Mouse (Mus musculus) 416B (cell line): ENCODE measurements at regions not wholly inside any gene's neighbourhood (a gene's known extent, or its start where the extent isn't known, plus 50 kb on each side); places are given as distances from the start of the nearest gene placed in this dataset.
A peak's percentile ranks its signal among the peaks of the same experiment; 100 is the strongest.
"Not testable (repeated sequence)": the region's sequence is repeated elsewhere in the genome, so short reads cannot be mapped to it uniquely, and the experiment has no call there.

Experiments
- DNase-seq: peaks from one replicate; pipeline ENCODE4 v3.0.0; 2011; ENCODE audit warnings: low read depth

DNA sequence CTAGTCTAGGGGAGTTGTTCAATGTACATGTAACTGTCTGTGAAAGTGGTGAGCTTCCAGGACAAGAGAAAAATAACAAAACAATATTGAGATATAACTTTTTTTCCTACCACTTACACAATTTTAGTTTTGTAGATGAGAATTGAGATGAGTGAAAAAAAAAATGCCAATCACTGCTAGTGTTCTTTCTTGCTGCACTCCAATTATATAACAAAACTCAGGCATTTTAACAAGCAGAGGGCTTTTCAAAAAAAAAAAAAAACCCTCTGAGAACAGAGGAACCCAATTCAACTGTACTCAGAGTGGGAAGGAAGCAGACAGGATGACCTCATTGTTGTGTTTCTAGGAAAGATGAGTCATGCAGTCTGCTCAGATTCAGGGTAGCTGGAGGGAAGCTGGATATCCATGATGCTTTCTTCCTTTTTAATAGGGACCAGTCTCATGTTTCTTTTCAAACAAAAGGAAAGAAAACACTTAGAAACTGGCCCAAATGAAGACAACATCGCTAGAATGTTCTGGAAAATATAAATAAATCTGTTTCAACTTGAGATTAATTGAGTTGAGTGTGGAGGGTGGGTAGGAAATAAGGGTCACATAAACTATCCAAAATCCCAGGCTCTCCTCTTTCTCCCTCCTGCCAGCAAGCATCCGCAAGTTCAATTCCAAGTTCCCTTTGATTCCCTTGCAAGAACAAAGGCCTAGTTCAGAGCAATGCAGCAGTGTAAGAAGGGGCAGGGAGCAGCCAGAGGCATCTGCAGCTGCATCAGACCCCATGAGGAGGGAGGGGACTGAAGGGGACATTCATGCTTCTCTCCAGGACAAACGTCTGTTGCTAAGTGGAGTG is 250.6 kb downstream of the Trib2 start:
- peak; percentile 46 for DNase-seq

DNA sequence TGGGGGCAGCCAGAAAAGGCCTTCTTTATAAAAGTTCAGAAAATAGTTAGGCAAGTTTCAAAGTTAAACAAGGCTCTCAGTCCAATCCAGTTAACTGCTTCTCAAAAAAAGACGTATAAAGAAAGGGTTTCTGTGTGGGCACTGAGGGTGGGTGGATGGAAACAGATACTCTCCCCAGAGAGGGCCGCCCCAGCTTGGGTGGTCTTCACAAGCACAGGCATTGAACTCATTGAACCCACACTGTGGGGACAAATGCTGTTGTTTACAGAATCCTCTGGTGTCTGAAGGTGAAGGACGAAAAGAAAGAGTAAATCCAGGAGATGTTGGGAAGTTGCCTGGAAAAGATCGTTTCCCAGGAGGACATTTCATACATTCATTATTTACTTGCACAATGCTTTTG is 253.9 kb downstream of the Trib2 start:
- DNase-seq: no peak

DNA sequence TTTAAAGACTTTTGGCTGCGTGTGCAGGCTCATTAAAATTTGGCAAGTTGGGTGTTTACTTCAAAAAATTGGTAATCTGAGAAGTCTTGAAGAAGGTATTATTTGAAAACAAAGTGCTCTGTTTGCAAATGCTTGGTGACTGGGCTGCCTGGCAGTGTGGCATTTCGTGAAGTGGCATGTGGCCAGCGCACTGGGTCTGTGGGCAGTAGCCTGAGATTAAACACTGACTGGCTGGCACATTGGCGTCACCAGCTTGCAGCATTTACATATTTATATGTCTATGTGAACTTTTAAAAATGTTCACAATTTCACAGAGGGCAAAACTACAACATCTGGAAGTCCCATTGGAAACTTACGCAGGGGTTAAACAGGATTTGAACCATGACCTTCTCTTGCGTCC is 261.3 kb downstream of the Trib2 start:
- DNase-seq: no peak

DNA sequence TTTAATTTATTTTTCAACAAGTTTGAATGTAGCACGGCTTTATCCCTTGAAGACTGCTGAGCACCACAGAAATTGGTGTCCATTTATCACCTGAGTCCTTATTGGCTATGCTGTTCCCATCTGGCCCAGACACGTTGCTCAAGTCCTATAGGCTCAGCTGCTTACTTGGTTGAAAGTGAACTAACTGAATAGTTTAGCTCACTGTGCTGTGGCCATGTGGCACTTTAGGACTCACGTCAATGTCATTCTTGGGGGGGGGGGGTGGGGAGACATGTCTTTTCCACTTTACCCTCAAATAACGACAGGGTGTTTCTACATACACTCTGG is 263.1 kb downstream of the Trib2 start:
- no peak for DNase-seq

DNA sequence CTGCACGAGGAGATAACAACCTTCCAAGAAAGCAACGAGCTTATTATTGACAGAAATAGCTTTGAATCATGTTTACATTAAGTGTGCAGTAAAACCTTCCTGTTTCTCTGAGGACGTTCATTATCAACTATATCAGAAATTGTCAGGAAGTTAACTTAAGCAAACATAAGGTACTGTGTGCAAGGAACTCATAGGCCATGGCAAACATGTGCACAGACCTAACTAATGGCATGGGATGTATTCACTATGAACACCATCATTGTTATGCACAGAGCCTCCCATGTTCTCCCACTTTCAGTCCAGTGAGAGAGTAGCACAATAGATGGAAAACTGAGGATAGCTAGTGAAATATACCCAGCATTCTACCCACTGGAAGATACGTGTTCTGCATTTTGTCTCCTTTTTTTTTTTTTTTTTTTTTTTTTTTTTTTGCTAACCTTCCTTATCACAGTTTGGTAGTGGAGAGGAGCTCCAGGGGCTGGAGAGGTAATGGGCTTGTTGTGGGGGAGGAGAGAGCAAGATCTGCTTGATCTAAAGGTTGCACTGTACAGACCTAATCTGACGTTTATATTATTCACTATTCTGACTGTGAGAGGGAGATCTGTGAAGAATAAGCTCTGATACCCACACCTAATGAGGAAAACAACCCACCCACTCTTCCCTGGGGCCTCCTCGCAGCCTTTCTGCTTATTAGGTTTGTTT is 263.6 kb downstream of the Trib2 start:
- DNase-seq: no peak

DNA sequence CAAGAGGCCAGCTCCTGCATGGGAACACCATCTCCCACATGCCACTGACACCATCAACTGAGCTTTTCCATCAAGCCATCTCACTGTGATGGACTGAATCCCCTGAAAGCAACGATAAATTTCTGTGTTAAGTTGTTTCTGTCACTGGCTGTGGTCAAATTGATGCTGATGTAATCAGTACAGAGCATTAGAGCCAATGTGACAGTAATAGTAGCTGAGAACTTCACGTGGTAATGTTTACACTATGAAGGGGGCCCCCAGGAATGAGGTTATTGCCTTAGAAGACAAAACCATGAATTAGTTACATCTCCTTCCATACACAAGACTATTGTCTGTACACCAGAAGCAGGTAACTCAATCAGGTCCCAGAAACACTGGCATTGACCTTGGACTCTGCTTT is 264.5 kb downstream of the Trib2 start:
- no peak for DNase-seq

DNA sequence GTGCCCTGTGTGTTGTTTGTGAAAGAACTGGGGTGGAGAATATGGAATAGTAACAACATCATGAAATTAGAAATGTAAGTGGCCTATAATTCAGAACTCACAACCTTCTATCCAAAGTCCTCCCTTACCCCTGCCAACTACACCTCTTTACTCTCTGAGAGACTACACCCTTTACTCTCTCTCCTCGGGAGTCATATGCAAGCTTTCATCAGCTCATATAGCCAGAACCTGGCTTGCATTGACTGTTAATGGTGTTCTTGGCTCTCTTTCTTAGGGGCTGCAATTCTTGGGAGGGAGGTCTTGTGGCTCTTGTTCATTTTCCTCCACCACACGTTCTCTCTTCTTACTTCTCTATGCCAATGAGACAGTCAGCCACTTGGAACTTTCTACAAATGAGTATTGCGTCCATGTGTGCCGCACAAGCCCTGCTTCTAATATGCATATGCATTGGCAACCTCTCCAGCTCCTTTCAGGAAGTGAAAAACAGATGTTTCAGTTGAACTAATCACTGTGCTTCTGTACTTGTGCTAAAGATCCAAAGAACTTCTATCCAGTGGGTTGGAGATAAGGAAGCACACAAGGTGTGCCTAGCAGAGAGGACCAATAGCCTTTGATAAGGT is 265.3 kb downstream of the Trib2 start:
- DNase-seq: no peak

DNA sequence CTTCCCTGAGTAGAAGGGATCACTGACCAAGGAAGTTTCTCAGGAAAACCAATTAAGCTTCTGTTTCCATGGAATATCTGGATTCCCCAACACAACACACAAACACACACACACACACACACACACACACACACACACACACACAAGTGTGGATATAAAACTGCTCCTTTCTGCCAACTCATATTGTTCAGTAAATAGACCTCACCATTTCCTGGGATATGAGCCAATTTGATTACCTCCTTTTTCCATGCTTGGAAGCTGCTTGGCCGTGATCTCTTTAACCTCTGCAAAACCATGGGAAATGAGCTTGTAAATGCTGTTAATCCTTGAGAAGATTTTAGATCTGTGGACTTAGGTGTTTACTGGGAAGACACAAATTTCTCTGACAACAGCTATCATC is 272.4 kb downstream of the Trib2 start:
- no peak for DNase-seq

DNA sequence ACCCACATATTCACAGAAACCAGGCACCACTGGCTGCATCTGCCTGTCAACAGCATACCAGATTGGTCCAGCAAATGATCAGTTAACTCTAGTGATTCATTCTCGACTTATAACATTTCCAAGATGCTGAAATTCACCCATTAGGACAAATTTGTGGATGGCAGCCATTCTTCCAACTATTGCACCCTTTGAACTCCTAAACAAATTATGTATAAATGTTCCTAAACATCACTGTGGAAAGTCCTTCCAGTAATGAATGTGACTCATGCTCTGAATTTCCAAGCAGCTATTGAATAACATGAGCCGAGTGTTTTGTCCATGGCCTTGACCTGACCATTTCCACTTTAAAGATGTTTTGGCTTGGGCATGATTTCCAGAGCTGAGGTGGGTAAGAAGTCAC is 274.2 kb downstream of the Trib2 start:
- DNase-seq: no peak

DNA sequence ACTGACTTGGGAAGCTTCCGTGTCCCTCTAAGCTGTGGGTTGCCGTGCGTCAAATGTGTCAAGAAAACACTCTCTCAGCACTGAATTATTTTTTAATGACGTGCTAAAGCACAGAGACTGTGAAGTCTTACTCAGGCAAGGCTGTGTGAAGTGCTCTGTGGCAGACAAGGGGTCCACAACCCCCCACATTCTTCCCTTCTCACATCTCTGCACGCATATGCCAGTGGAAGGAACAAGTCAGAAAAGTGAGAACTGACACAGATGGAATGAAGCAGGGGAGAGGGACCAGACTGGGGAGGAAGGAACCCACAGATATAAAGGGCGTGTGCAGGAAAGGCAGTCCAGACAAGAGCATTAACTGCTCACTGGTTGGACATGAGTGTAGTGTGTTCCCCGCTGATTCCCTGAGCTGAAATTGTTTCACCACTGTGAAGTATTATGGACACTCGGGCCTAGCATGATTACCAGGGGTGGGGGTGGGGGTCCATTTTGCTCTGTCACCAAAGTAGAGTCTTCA is 279.8 kb downstream of the Trib2 start:
- DNase-seq: no peak

DNA sequence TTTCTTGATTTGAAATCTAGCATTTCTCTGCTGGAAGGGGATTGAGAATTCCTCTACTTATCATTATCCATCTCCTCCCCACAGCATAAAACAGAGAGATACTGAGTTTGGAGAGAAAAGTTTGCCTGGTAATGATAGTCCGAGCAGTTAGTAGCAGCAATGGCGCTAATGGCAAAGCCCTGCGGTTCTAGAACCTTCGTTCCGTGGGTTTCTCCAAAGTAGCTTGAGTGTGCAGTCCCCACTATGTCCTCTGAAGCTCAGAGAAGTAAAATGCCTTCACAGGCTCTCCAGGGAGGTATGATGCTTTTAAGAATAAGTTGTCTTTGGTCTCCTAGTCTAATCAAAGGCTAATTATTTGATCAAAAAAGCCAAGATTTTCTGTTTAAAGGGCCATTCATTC is 280.5 kb downstream of the Trib2 start:
- no peak for DNase-seq

DNA sequence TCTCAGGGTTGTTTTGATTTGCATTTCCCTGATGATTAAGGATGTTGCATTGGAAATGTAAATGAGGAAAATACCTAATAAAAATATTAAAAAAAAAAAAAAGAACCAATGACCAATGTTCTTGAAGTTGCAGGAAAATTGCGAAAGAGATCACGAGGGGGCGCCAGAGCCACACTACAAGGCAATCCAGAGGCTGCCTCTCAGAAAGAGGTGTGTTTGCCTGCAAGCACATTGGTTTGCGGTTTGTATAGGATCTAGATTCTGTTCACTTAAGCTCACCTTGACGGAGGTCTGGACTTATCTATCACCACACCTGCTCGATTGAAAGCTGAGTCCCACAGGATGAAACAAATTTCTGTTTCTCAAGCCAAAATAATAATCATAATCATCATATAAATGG is 280.9 kb downstream of the Trib2 start:
- peak; percentile 72 for DNase-seq

DNA sequence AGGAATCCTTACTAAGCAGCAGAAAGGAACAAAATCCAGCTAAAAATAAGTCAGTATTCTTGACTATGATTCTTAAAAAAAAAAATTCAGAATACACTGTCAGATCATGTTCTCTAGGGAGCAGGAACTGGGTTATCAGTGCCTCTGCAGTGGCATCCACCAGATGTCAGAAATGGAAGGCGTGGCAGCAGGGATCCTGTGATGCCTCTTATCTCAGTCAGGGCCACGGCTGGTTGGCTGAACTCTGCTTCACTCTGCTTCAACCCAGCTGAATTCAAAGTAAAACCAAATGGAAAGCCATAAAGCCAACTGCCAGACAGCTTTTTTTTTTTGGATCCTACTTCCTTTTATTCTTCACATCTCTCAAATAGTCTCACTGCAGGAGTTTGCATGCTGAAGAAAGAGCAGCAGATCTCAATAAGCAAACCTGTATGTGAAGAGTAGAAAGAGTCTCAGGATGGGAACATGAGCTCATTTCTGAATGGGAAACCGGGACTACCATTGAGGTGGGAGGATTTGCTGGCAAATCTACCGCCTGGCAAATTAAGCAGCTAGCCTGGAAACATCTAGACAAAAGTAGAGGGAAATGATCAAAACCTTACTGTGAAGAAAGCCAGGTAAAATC is 295.8 kb downstream of the Trib2 start:
- no peak for DNase-seq

DNA sequence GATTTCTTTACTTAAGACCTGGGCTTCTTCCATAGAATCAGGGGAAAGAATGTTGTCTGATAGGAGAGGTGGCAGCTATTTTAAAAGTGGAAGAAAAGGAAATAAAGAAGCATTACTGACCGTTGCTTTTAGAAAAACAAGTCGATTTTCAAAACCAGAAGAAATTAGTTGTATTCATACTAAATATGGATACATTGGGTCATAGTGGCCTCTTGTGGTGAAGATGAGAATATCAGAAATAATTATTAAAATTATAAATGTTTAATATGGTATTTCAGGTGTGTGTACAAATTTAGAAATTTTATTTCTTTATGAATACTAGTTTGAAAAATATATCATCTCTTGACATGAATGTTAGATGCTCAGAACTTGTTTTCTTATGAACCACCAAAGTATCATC is 304.7 kb downstream of the Trib2 start:
- peak; percentile 21 for DNase-seq

DNA sequence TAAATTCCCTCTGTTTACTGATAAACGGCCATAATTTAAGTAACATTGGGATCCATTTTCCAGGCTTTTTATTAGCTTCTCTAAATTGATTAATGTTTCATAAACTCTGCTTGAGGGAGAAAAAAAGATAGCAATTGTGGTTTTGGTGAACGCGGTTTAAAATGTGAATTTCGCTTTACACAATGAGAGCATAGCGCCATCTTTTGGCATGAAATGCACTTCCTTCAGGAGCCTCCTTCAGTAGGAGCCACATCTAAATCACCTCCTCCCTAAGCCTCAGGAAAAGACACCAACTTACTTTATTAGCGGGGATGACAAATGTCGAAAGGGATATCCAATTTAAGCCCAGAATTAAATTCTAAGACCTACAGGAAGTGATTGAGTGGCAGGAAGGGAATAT is 309.1 kb downstream of the Trib2 start:
- peak; percentile 61 for DNase-seq

DNA sequence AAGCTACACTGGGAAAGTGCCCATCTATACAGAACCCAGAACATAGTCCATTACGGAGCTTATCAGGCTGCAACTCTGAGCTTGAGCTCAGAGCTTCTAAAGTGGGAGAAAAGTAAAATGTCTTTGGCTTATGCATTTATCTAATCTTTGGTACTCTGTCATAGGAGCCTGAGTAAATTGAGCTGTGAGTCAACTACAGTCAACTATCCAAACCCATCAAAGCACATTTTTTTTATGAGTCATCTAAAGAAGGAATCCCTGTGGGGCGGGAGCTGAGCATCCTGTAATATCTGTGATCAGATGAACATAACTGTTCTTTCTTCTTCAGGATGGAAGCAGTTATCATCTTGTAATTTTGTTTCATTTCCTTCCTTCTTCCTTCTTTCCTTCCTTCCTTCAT is 323.1 kb downstream of the Trib2 start:
- DNase-seq: no peak

DNA sequence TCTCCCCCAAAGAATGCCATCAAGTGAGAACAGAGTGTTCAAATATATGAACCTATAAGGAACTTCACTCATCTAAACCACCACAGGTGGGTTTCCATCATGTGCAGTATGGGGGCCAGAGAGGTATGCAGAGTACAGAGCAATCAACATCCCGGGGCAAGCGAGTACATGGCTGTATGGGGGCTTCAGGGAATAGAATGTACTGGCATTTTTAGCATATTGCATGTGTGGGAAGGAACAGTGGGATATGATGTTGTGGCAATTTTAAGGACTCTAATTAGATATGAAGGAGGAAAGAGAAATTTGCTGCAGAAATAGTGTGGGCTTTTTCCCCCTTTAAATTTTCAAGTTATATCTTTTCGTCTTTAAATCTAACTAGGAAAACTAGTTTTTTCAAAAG is 344.0 kb downstream of the Trib2 start:
- DNase-seq: no peak

DNA sequence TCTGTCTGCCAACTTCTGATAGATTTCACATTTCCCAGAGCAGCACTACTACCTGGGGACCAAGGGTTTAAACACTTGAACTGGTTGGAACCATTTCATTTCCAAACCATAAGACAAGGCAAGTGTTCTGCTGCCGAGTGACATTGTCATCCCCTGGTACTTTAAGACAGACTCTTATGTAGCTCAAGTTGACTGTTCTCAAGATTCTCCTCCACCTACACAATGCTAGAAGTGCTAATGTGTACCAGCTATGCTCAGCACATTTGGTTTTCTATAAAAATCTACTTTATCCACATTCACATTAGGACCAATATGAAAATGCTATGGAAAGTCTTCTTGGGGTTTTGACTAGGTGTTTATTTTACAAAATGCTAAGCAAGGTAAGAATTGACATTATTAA is 357.3 kb downstream of the Trib2 start:
- no peak for DNase-seq

DNA sequence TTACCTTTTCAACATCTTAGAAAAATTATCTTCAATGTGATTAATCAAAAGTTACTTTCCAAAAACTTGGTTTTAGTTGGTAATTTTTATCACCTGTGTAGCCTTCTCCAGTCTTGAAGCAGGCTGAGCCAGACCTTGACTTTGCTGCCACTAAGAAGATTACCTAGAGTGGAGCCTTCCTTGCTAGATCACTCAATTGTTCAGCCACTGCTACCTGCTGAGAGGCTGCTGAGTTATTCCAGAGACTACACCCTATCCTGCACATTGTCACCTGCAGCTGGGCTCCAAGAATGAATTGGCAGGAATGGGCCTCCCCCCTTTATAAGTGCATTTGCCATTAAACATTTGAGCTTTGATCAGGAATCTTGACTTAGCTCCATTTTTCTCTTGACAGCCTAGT is 360.4 kb downstream of the Trib2 start:
- DNase-seq: not testable (repeated sequence)

DNA sequence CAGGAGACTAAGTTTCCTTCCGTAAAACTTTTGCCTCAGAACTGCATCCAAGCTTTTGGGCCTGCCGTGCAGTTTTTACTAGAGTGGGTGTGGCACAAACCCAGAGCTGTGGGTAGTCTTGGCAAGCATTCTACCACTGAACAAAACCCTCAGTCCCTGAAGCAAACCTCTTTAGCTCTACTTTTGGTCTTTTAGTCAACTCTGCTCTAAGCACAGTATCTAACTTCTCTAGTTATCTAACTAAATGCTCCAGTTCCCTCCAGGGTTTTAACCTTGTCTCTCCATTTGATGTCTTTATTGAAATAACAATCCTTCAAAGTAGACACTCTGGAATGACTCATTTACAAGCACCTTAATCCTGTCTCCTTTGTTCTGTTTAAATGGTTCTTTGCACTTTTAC is 361.0 kb downstream of the Trib2 start:
- no peak for DNase-seq

DNA sequence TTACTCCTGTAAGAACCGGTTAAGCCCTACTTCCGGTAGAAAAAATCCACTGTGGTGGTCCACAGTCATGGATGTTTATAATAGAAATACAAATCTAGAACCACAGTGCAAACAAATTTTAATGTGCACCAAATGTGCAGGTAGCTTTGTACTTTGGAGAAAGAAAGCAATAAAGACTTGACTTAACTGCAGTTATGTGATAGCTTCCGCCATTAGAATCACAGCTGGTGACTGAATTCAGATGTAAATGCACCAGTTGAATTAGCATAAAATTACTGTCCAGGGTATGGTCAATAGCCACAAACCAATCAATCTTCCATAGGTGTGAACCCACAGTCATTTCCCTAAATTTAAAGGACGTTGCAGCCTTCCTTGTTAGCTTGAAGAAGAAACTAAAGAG is 367.2 kb downstream of the Trib2 start:
- DNase-seq: no peak

DNA sequence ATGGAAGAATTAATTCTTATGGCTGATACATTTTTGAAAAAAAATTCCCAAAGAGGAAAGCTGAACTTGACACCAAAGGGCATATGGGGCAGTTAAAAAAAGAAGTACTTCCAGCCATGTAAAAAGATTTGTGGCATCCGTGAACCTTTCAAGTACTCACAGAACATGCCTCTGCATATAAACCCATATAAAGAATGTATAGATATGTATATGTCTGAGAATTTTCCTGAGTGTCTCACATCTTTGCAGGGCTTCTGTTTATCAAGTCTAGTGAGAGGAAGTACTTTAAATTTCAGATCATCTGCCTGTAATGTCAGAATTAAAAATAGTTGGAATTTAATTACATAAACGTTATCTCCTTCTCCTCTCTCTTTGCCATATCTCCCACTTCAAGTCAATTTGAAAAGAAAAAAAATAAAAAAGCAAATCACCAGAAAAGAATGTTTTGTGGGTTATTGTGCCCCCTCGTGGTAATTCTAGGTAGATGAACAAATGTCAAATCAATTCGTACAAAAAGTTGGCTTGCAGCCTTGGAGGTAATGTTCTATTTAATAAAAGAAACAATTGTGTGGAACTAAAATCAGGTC is 400.4 kb downstream of the Trib2 start:
- DNase-seq: peak; percentile 19
